Mouse (Mus musculus) small intestine, adult 2 months (tissue): ENCODE data around the gene Npas3. TPM values are rescaled to one million over a fixed set of nuclear protein-coding genes. Genes with fewer than 3 reads are reported as not detected.

Experiments used
- H3K27ac ChIP-seq: fragments of 200-500 bp; 2 replicates; pipeline ENCODE4 v1.5.1; 2012; ENCODE audit warnings: low read depth, low read length, control low read depth, inconsistent platforms; ENCODE audit not compliant: insufficient read depth
- H3K27me3 ChIP-seq: fragments of 200-500 bp; 2 replicates; pipeline ENCODE4 v1.6.1; 2012; ENCODE audit warnings: mild to moderate bottlenecking, moderate library complexity, low read length, inconsistent platforms; ENCODE audit not compliant: control insufficient read depth, insufficient read depth
- H3K36me3 ChIP-seq: fragments of 200-500 bp; 2 replicates; pipeline ENCODE4 v1.6.1; 2012; ENCODE audit warnings: mild to moderate bottlenecking, low read length, control low read depth, inconsistent platforms; ENCODE audit not compliant: control insufficient read depth, insufficient read depth
- H3K4me1 ChIP-seq: fragments of 200-500 bp; 2 replicates; pipeline ENCODE4 v1.6.1; 2012; ENCODE audit warnings: low read length, inconsistent platforms, mixed read lengths; ENCODE audit not compliant: control insufficient read depth, insufficient read depth, insufficient read length
- H3K4me3 ChIP-seq: fragments of 200-500 bp; 2 replicates; pipeline ENCODE4 v1.5.1; 2012; ENCODE audit warnings: low read depth, mild to moderate bottlenecking, control low read depth, inconsistent platforms, low read length, moderate library complexity
- CTCF ChIP-seq: fragments of 200-500 bp; IDR thresholded peaks from 2 replicates; pipeline ENCODE4 v1.5.1; 2012; ENCODE audit warnings: low read depth, mild to moderate bottlenecking, control low read depth, inconsistent platforms, low read length, moderate library complexity, mixed read lengths; ENCODE audit not compliant: insufficient replicate concordance, insufficient read length; ENCODE audit errors: extremely low read depth
- POLR2A ChIP-seq: fragments of 200-500 bp; IDR thresholded peaks from 2 replicates; pipeline ENCODE4 v1.6.1; 2012; ENCODE audit warnings: low read depth, mild to moderate bottlenecking, control low read depth, inconsistent platforms, low read length, moderate library complexity
- WGBS: fragments of 180-500 bp; shearing (Covaris S2); methylation state at CpG from one replicate; pipeline ENCODE4 v1.1.7; 2018; 5-methylcytosine and 5-hydroxymethylcytosine counted together
- polyA plus RNA-seq: library from polyadenylated mRNA; depleted of rRNA; stranded (reverse); fragments of >200 nt; gene quantifications from 2 replicates; pipeline ENCODE4 v1.2.3, GENCODE M21; 2012

Npas3 gene
- polyA plus RNA-seq, 1 experiment: 0.13 TPM

- Histone ChIP-seq H3K27me3 (no peaks in the 10 kb centered on the region), H3K36me3 (no peaks in the 10 kb centered on the region), H3K4me1 (no peaks in the 10 kb centered on the region), H3K27ac (no peak overlapping the region), H3K4me3 (no peak overlapping the region)
- WGBS: 87% methylated on average over 14 of the region's 14 CpGs
- TF ChIP-seq CTCF (no peak), POLR2A (no peak)
Measured at GRCm38 (mm10) chr12:53771394-53771936, 523.0 kb downstream of the Npas3 start.

DNA sequence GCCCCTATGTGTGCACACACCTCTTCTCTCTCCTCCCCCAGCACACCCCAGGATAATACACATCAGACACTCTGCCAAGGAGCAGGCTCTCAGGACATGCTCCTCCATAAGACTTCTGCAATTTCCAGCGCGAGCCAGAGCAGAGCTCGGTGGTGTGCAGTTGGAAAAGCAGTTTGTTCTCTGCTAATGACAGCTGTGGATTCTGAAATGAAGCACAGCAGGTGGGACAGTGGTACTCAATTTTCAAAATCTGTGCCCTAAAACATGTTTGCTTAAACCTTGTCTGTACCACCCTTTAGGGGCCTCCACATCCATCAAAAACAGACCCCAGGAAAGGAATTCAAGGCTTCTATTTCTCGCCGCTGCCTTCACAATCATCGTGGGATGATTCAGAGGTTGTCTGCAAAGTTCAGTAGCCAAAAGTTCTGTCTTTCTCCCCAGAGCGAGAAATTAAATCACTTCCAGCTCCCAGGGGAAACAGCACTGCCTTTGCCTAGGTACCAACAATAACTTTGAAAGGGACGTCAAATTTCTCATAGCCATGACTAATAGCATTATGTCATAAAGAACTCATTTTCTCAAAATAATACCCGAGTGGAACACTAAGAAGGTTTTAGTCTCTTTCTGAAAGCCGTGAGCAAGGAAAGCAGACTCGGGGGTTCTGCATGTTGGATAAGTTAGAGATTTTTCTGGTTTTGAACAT, 533.5 kb downstream of the Npas3 start:
- H3K4me3 ChIP-seq: no peak overlapping the region
- no peaks in the 10 kb centered on the region for H3K4me1 ChIP-seq
- 78% methylated on average over 11 of the region's 11 CpGs for WGBS
- H3K27ac ChIP-seq: no peak overlapping the region
- TF ChIP-seq POLR2A: no peak
- TF ChIP-seq CTCF: no peak
- H3K36me3 ChIP-seq: no peaks in the 10 kb centered on the region
- no peaks in the 10 kb centered on the region for H3K27me3 ChIP-seq

- Histone ChIP-seq H3K27ac (no peak overlapping the region), H3K4me1 (no peaks in the 10 kb centered on the region), H3K4me3 (no peak overlapping the region), H3K27me3 (no peaks in the 10 kb centered on the region), H3K36me3 (no peaks in the 10 kb centered on the region)
- 84% methylated on average over 10 of the region's 10 CpGs for WGBS
- no peak for TF ChIP-seq POLR2A
- no peak for TF ChIP-seq CTCF
Measured at GRCm38 (mm10) chr12:53789501-53789900, 541.0 kb downstream of the Npas3 start.

DNA sequence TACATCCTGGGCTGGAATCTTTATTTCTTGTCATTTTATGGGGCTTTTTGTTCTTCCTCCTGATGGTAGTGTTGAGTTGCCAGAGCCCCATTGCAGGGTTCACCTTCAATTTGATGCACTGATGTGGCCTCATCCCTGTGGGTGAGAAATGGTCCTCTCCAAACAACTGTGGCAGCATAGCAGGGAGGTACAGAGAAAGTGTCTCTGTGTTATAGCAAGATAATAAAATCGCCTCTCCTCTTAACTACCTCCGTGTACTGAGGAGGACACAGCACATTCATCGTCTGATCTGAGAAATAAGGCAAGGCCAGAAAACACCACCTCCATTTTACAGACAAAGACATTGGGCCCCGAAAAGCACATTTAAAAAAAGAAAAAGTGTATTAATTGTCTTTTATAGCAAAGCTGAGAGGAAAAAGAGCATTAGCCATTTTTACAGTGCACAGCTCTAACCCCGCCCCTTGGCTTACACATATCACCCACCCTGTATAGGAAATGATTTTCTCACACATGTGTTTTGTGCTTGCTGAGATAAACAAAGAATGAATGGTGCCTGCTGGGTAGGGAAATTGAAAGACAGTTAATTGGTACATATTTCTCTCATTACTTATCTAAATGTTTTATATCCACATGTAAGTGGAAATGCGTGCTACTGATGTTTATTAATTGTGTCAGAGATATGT, 546.4 kb downstream of the Npas3 start:
- Histone ChIP-seq H3K27ac (no peak overlapping the region), H3K4me3 (no peak overlapping the region), H3K27me3 (no peaks in the 10 kb centered on the region), H3K36me3 (no peaks in the 10 kb centered on the region), H3K4me1 (no peaks in the 10 kb centered on the region)
- no peak for TF ChIP-seq POLR2A
- TF ChIP-seq CTCF: no peak
- 81% methylated on average over 6 of the region's 6 CpGs for WGBS

- no peak for TF ChIP-seq CTCF
- no peak for TF ChIP-seq POLR2A
- H3K36me3 ChIP-seq: no peaks in the 10 kb centered on the region
- H3K27me3 ChIP-seq: no peaks in the 10 kb centered on the region
- H3K4me1 ChIP-seq: no peaks in the 10 kb centered on the region
- no peak overlapping the region for H3K4me3 ChIP-seq
- WGBS: 83% methylated on average over 6 of the region's 6 CpGs
- no peak overlapping the region for H3K27ac ChIP-seq
Measured at GRCm38 (mm10) chr12:53801831-53802230, 553.4 kb downstream of the Npas3 start.

DNA sequence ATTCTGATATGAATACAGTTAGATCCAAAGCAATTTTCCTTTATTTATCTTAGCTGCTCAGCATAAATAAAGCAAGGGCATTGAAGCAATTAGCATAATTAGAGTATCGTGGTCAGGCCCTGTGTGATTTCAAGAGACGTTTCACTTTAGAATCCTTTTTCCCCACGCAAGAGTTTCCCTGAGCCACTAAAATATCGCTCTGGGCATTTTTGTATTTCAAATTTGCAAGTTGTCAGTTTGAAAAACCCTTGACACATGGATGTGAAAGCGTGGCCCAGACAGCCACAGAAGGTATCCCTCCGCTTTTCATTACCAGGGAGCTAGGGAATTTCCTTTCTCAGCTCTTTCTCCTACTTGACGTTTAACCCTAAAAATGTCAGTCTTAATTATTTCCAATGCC, 553.9 kb downstream of the Npas3 start:
- Histone ChIP-seq H3K4me3 (no peak overlapping the region), H3K27me3 (no peaks in the 10 kb centered on the region), H3K4me1 (no peaks in the 10 kb centered on the region), H3K27ac (no peak overlapping the region), H3K36me3 (no peaks in the 10 kb centered on the region)
- TF ChIP-seq POLR2A (no peak), CTCF (no peak)
- 74% methylated on average over 7 of the region's 7 CpGs for WGBS

GRCm38 (mm10) chr12:53810081-53810480, 561.6 kb downstream of the Npas3 start:
- 86% methylated on average over 2 of the region's 2 CpGs for WGBS
- no peak for TF ChIP-seq CTCF
- no peak for TF ChIP-seq POLR2A

More at GRCm38 (mm10) chr12:53810081-53810480, 561.6 kb downstream of the Npas3 start:
- Histone ChIP-seq H3K36me3 (no peaks in the 10 kb centered on the region), H3K4me1 (no peaks in the 10 kb centered on the region), H3K4me3 (no peak overlapping the region), H3K27me3 (no peaks in the 10 kb centered on the region), H3K27ac (no peak overlapping the region)
